Mouse (Mus musculus) G1E (cell line): ENCODE measurements around the gene Rai1.

ENCODE experiments used
- CTCF ChIP-seq: IDR thresholded peaks from 2 replicates; pipeline ENCODE4 v1.5.1; 2012; ENCODE audit warnings: low read depth, low read length, inconsistent platforms, mixed read lengths
- GATA1 ChIP-seq: IDR thresholded peaks from 2 replicates; pipeline ENCODE4 v1.6.1; 2012; ENCODE audit warnings: borderline replicate concordance, low read length, inconsistent platforms, mixed read lengths
- TAL1 ChIP-seq: conservative IDR thresholded peaks from 2 replicates; pipeline ENCODE4 v1.6.1; 2012; ENCODE audit warnings: low read depth, low read length, inconsistent platforms, mixed read lengths

GRCm38 (mm10) chr11:60224676-60225075, 119.9 kb downstream of the Rai1 start:
- TF ChIP-seq CTCF (0 out of 2 replicates have a peak, but pooled peaks have one; percentile 14), TAL1 (no peak), GATA1 (no peak)
